21 mouse cellular contexts compared by ENCODE assay signal in the genomic region with DNA sequence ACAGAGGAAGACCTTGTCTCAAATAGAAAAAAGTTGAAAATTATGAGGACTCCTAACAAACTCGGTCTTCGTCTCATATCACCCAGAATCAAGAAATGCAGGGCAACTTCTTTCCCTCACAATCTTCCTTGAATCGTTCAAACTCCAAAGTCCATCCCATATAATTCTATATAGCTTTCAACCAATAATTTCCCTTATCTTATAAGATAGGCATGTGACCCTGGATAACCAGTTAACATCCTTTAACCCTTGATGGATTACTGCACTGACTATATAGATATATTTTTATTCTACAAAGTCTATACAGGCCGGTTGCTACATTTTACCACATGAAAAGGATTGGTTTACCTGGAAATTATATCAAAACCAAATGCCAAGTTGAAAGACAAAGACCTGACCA.
"Had no signal": no experiment of that assay in that cellular context is flagged by ENCODE, and none has a peak within 500 bp of the region (broad histone marks: within the 10 kb centered on the region; RNA-seq: fewer than 3 reads in every experiment).

No protein-coding gene starts in this region.

- H3K27ac ChIP-seq: heart, embryonic 10.5 days; hindbrain, embryonic 13.5 days; hindbrain, embryonic 15.5 days; hindbrain, postnatal 0 days; limb, embryonic 13.5 days; limb, embryonic 15.5 days; liver, embryonic 12.5 days; liver, embryonic 14.5 days had no signal

- DNase-seq: gastrocnemius, postnatal 14 days; gastrocnemius, postnatal 36 days; heart, adult 18-20 months; heart, postnatal 10 days; kidney, adult 18-20 months; kidney, adult 8-10 months; kidney, postnatal 10 days; kidney, postnatal 25 days; kidney, postnatal 4 days; layer of hippocampus, adult 9-11 months; layer of hippocampus, postnatal 36 days; left cerebral cortex, postnatal 4 days had no signal

- H3K4me2 ChIP-seq: heart, embryonic 12.5 days; hindbrain, embryonic 13.5 days; hindbrain, embryonic 15.5 days; limb, embryonic 13.5 days; limb, embryonic 15.5 days; liver, embryonic 12.5 days had no signal

- H3K27me3 ChIP-seq: heart, embryonic 12.5 days; hindbrain, embryonic 13.5 days; hindbrain, embryonic 15.5 days; limb, embryonic 15.5 days had no signal

- H3K4me1 ChIP-seq: liver, embryonic 12.5 days had no signal

- H3K4me3 ChIP-seq: heart, embryonic 10.5 days; heart, embryonic 12.5 days; hindbrain, embryonic 13.5 days; hindbrain, embryonic 15.5 days; limb, embryonic 13.5 days; limb, embryonic 15.5 days; liver, embryonic 12.5 days had no signal

- H3K9ac ChIP-seq: heart, embryonic 12.5 days; hindbrain, embryonic 13.5 days; hindbrain, embryonic 15.5 days; limb, embryonic 13.5 days; limb, embryonic 15.5 days; liver, embryonic 12.5 days; liver, embryonic 14.5 days had no signal

- ATAC-seq: hindbrain, postnatal 0 days; liver, embryonic 12.5 days had no signal

- H3K36me3 ChIP-seq: heart, embryonic 10.5 days; heart, embryonic 12.5 days; hindbrain, embryonic 13.5 days; hindbrain, embryonic 15.5 days; limb, embryonic 13.5 days; limb, embryonic 15.5 days; liver, embryonic 12.5 days had no signal

- H3K9me3 ChIP-seq: heart, embryonic 10.5 days; heart, embryonic 12.5 days; hindbrain, embryonic 15.5 days; limb, embryonic 15.5 days; liver, embryonic 12.5 days had no signal
